Mouse (Mus musculus): Measurements from ENCODE around the gene Mdm1. TPM values are rescaled to one million over a fixed set of nuclear protein-coding genes. Genes with fewer than 3 reads are reported as not detected.

Gene Mdm1
- polyA plus RNA-seq, 1 experiment from 2014 or later, result 3.9 TPM

DNA sequence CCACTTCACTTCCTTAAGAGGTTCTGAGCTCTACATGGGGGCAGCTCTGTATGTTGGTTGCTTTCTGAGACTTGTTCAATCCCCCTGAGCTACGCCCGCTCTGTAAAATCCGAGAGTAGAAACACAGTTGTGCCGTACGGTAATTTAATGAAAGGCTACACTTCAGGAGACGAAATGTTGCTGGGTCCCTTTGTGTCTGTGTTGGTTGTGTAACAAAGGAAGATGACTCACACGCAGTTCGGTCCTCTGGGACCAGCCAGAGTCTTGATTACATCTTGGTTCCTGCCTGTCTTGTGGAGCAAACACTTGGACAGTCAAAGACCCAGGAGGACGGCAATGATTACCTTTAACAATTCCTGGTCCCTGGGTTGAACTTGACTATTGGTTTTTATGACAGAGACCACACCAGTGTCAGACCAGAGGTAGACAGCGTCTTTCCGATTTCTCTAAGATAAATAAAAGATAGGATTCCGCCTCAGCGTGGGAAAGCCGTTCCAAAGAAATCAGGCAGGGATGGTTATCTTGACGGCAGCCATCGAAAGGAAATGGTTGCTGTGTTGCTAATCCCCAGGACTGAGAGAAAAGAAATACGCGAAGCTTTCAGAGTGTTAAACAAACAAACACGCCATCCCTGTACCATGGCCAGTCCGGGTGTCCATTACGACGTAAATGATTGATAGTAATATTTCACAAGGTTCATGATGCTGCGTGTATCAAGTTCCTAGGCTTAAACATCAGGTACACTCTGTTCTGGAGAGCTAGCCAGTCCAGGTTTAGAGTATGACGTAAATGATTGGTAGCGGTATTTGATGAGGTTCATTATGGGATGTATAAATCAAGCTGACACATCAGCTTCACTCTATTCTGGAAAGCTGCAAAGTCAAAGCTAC lies 20.3 kb upstream of the Mdm1 start:
- Histone ChIP-seq H3K4me3 (ENCODE audit: low read depth, low read length) (no peak overlapping the region), H3K9ac (ENCODE audit: low read depth, low read length) (no peak overlapping the region), H3K4me2 (replicated peaks; ENCODE audit: low read depth) (peak overlapping the region; percentile 10; the same call in 1 of the 2 replicates), H3K4me1 (replicated peaks; ENCODE audit: control insufficient read depth, insufficient read depth, low read length) (no peaks in the 10 kb centered on the region), H3K9me3 (ENCODE audit: control insufficient read depth) (no peaks in the 10 kb centered on the region), H3K36me3 (ENCODE audit: control insufficient read depth, insufficient read depth) (no peaks in the 10 kb centered on the region), H3K27ac (ENCODE audit: low read depth, low read length) (no peak overlapping the region), H3K27me3 (replicated peaks; ENCODE audit: control insufficient read depth, insufficient read depth, low read length) (0 out of 2 replicates have a peak, but pooled peaks cover 3% of the 10 kb centered on the region)
- ATAC-seq, result peak; percentile 51; the same call in 1 of the 2 replicates
- 51% methylated on average over 25 of the region's 25 CpGs for WGBS
- TF ChIP-seq CTCF (IDR thresholded peaks at IDR 0.05; ENCODE audit: low read depth), result no peak

DNA sequence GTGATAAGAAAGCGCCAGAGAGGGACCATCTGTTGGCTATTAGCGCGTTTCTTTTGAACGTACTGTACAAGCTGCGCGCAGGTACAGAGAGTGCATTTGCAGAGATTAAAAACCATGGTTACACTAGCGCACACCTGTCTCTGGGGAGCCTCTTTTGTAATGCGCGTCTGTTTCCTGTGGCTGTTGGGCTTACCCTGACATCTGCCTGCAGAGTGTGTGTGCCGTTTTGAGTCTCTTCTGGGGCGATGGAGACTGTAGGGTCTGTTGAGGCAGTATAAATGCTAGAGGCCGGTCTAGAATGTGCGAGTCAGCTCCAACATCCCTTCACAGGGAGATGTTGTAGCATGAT lies 19.7 kb upstream of the Mdm1 start:
- 45% methylated on average over 13 of the region's 13 CpGs for WGBS
- Histone ChIP-seq H3K4me3 (ENCODE audit: low read depth, low read length) (no peak overlapping the region), H3K4me2 (replicated peaks; ENCODE audit: low read depth) (no peak overlapping the region), H3K9me3 (ENCODE audit: control insufficient read depth) (no peaks in the 10 kb centered on the region), H3K4me1 (replicated peaks; ENCODE audit: control insufficient read depth, insufficient read depth, low read length) (no peaks in the 10 kb centered on the region), H3K27ac (ENCODE audit: low read depth, low read length) (no peak overlapping the region), H3K9ac (ENCODE audit: low read depth, low read length) (no peak overlapping the region), H3K36me3 (ENCODE audit: control insufficient read depth, insufficient read depth) (no peaks in the 10 kb centered on the region), H3K27me3 (replicated peaks; ENCODE audit: control insufficient read depth, insufficient read depth, low read length) (0 out of 2 replicates have a peak, but pooled peaks cover 3% of the 10 kb centered on the region)
- ATAC-seq, result peak; percentile 56; the same call in 1 of the 2 replicates
- no peak for TF ChIP-seq CTCF (IDR thresholded peaks at IDR 0.05; ENCODE audit: low read depth)

DNA sequence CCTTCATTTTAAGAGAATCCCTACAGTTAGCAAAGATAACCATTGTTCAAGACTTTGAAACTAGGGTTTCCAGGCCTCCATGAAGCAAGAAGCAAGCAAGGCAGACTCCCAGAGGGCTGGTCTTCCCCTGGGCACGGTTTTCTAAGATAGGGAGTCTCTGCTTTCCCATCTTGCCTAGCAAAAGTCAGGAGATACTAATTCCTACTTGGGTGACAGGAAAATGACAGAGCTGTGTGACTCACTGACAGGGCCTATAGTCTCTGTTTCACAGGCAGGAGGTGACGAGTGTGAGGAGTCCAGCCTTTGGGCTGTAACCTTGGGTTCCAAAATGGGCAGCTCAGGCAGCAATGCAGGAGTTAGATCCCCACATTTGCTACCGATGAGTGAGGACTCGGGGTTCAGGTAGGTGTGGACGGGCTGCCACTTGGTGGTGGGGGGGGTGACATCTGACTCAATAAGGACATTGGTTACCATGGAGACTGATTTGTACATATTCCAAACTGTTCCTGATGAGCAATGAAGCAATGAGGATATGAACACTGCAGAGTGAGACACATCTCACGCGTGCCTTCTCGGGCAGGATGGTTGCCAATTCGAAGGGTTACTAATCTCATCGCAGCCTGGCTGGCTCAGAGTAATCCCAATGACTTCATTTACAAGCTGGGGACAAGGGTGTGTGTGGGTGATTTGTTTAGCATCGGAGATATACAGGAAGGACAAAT lies 19.0 kb upstream of the Mdm1 start:
- Histone ChIP-seq H3K9me3 (ENCODE audit: control insufficient read depth) (no peaks in the 10 kb centered on the region), H3K4me3 (ENCODE audit: low read depth, low read length) (no peak overlapping the region), H3K4me2 (replicated peaks; ENCODE audit: low read depth) (no peak overlapping the region), H3K4me1 (replicated peaks; ENCODE audit: control insufficient read depth, insufficient read depth, low read length) (no peaks in the 10 kb centered on the region), H3K27ac (ENCODE audit: low read depth, low read length) (no peak overlapping the region), H3K27me3 (replicated peaks; ENCODE audit: control insufficient read depth, insufficient read depth, low read length) (0 out of 2 replicates have a peak, but pooled peaks cover 3% of the 10 kb centered on the region), H3K36me3 (ENCODE audit: control insufficient read depth, insufficient read depth) (no peaks in the 10 kb centered on the region), H3K9ac (ENCODE audit: low read depth, low read length) (no peak overlapping the region)
- TF ChIP-seq CTCF (IDR thresholded peaks at IDR 0.05; ENCODE audit: low read depth), result no peak
- no peak for ATAC-seq
- 87% methylated on average over 11 of the region's 11 CpGs for WGBS

DNA sequence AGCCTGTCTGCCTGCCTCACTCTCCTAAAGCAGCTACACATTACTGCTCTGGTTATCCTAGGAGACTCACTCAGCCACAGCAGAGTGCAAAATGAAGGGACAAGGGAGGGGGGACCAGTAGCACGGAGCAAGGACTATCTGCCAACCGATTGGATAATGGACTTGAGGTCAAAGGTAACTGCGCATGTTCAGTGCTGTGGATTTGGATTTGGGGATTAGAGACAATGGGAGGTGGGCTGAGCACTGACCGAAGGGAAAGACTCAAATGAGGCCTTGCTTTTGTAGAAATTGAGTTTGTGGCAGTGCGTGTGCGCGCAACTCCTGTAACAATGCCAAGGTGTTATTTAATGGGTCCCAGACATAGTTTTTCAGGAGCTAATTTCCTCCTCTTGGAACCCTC lies 16.4 kb upstream of the Mdm1 start:
- Histone ChIP-seq H3K36me3 (ENCODE audit: control insufficient read depth, insufficient read depth) (no peaks in the 10 kb centered on the region), H3K4me1 (replicated peaks; ENCODE audit: control insufficient read depth, insufficient read depth, low read length) (no peaks in the 10 kb centered on the region), H3K9me3 (ENCODE audit: control insufficient read depth) (no peaks in the 10 kb centered on the region), H3K27me3 (replicated peaks; ENCODE audit: control insufficient read depth, insufficient read depth, low read length) (0 out of 2 replicates have a peak, but pooled peaks cover 7% of the 10 kb centered on the region), H3K27ac (ENCODE audit: low read depth, low read length) (no peak overlapping the region), H3K9ac (ENCODE audit: low read depth, low read length) (no peak overlapping the region), H3K4me2 (replicated peaks; ENCODE audit: low read depth) (no peak overlapping the region), H3K4me3 (ENCODE audit: low read depth, low read length) (no peak overlapping the region)
- 96% methylated on average over 7 of the region's 7 CpGs for WGBS
- ATAC-seq, result no peak
- TF ChIP-seq CTCF (IDR thresholded peaks at IDR 0.05; ENCODE audit: low read depth), result no peak

DNA sequence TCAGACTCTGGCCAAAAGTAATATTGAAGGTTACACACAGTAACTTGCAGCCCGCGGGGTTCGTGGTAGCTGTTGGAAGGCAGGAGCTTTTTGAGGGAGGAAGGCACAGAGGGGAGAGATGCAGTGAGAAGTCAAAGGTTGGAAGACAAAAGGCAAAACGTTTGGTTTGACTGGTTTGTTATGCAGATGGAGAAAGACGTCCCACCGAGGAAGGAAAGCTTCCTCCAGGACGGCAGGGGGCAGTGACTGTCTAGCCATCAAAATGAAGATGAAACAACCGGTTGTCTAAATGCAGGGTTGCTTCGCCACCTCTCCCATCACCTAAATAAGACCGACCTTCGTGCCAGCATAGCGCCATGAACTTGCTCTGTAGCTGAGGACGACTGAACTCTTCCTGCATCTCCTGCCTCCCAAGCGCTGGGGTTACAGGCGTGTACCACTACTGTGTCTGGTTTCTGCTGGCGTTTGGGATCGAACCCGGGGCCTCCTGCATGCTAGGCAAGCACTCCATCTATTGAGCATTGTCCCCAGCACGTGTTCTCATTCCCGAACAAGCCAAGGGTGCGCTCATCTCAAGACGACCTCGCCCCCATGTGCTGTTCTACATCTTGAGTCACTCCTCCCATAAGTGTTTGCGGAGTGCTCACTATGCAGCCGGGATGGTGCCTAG lies 15.7 kb upstream of the Mdm1 start:
- Histone ChIP-seq H3K9me3 (ENCODE audit: control insufficient read depth) (no peaks in the 10 kb centered on the region), H3K27ac (ENCODE audit: low read depth, low read length) (no peak overlapping the region), H3K4me3 (ENCODE audit: low read depth, low read length) (no peak overlapping the region), H3K4me2 (replicated peaks; ENCODE audit: low read depth) (no peak overlapping the region), H3K9ac (ENCODE audit: low read depth, low read length) (no peak overlapping the region), H3K36me3 (ENCODE audit: control insufficient read depth, insufficient read depth) (no peaks in the 10 kb centered on the region), H3K4me1 (replicated peaks; ENCODE audit: control insufficient read depth, insufficient read depth, low read length) (no peaks in the 10 kb centered on the region), H3K27me3 (replicated peaks; ENCODE audit: control insufficient read depth, insufficient read depth, low read length) (0 out of 2 replicates have a peak, but pooled peaks cover 7% of the 10 kb centered on the region)
- 81% methylated on average over 25 of the region's 25 CpGs for WGBS
- ATAC-seq, result no peak
- TF ChIP-seq CTCF (IDR thresholded peaks at IDR 0.05; ENCODE audit: low read depth), result no peak

All from intestine, postnatal 0 days (tissue).